Mouse (Mus musculus) bone marrow macrophage, adult 2 months (primary cell): ENCODE data around the gene Thada.

Experiments used
- CTCF ChIP-seq: IDR thresholded peaks from 2 replicates; pipeline ENCODE4 v1.5.1; 2012; ENCODE audit warnings: low read depth, mild to moderate bottlenecking, low read length, moderate library complexity
- POLR2A ChIP-seq: IDR thresholded peaks from 2 replicates; pipeline ENCODE4 v1.6.1; 2012; ENCODE audit warnings: mild to moderate bottlenecking, low read depth, low read length, borderline replicate concordance

DNA sequence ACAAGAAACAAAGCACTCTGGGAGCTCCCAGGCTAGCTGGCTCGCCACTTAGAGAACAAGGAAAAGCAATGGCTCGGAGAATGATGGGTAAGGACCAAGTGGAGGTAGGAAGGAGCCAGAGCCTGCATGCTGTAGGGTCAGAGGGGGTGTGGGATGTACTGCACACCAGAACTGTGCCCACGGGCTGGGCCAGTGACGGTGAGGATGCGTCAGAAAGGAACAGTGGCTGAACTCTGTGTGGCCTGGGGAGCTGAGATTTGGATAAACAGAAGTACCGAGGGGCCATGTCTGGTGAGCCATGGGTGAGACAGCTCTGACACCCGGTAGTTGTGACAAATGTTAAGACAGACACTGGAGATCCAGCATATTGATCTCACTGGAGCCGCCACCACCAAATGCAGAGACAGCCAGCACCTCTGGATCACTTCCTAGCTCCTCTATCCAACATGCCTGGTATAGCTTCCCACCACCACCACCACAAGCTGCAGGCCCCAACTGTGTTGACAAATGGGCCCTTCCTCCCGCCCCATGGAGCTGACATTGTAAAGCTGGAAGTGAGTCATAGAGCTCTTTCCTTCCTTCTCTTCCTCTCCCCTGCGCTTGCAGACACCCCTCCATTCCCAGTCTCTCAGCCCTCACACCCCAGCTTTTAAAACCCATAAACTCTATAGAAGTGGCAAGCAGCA, 325.0 kb downstream of the Thada start:
- TF ChIP-seq CTCF (no peak), POLR2A (peak; percentile 43; the same call in 1 of the 2 replicates)
